Mouse (Mus musculus): ENCODE measurements at regions not wholly inside any gene's neighbourhood (a gene's known extent, or its start where the extent isn't known, plus 50 kb on each side); places are given as distances from the start of the nearest gene placed in this dataset.

GRCm38 (mm10) chr4:152755756-152756155 is 278.1 kb upstream of the Kcnab2 start:
- ATAC-seq (ENCODE audit: poor library complexity, severe bottlenecking) = no peak

GRCm38 (mm10) chr4:152744366-152744765 is 266.7 kb upstream of the Kcnab2 start:
- ATAC-seq (ENCODE audit: poor library complexity, severe bottlenecking) = no peak

GRCm38 (mm10) chr4:152733017-152733416 is 255.3 kb upstream of the Kcnab2 start:
- no peak for ATAC-seq (ENCODE audit: poor library complexity, severe bottlenecking)

DNA sequence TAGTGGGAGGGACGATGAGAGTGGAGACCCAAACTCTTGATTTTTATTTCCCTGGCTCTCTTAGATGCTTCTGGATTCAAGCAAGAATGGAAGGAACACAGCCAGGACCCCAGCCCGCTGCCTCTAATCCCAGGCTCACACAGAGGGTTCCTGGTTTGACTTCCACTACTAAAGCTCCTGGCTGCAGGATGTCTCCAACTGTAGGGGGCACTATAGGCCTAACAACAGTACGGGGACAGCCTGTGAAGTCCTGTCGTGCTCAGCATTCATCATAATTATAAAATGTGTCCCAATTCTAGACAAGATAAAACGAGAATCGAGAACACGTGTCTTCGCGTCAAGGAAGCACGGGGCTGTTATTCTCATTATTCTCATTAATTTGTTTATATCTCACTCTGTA is 254.3 kb upstream of the Kcnab2 start:
- ATAC-seq (ENCODE audit: poor library complexity, severe bottlenecking) = no peak

DNA sequence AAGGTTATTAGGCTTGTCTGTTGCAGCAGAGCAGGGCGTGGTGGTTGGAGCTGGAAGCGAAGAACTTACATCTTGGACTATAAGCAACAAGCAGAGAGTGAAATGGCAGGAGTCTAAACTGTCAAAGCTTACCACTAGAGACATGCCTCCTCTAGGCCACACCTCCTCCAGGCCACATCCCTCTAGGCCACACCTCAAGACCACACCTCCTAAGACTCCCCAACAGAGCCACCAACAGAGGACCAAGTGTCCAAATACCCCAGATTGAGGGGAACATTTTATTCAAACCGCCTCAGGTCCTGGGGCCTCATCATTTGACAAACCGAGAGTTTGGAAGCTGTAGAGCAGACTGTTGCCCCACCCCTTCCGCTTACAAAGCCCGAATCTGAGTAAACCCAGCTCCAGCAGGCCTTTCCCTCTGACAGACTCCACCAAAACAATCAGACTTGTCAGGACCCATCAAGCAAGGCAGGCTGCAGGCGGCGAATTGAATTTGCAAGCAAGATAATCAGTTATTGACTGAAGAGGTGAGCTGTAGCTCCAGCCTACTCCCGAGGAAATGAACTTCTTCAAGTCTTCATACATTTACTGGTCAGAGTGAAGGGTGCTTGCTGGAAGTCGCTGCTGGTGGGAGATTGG is 253.5 kb upstream of the Kcnab2 start:
- no peak for ATAC-seq (ENCODE audit: poor library complexity, severe bottlenecking)

- no peak for ATAC-seq (ENCODE audit: poor library complexity, severe bottlenecking)
Measured at GRCm38 (mm10) chr4:152729421-152729820, 251.8 kb upstream of the Kcnab2 start.

- no peak for ATAC-seq (ENCODE audit: poor library complexity, severe bottlenecking)
Measured at GRCm38 (mm10) chr4:152725881-152726280, 248.2 kb upstream of the Kcnab2 start.

GRCm38 (mm10) chr4:152725423-152725822 is 247.8 kb upstream of the Kcnab2 start:
- no peak for ATAC-seq (ENCODE audit: poor library complexity, severe bottlenecking)

GRCm38 (mm10) chr4:152724741-152725140 is 247.1 kb upstream of the Kcnab2 start:
- ATAC-seq (ENCODE audit: poor library complexity, severe bottlenecking) = no peak

DNA sequence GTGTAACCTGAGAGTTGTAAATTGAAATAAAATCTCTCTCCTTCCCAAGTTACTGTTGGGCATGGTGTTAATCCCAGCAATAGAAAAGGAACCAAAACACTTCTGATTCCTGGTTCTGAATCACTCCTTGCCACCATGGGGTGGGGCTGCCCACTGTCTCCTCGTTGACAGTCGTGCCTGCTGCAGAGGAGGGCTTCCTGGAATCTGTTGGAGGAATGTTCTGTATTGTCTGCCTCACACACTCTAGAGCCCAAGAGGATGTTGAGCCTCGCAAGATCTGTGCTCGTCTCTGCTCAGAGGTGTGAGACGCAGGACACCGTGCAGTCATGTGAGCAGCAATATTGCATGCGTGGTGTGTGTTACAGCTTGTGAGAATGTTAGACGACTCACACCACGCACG is 246.4 kb upstream of the Kcnab2 start:
- no peak for ATAC-seq (ENCODE audit: poor library complexity, severe bottlenecking)

DNA sequence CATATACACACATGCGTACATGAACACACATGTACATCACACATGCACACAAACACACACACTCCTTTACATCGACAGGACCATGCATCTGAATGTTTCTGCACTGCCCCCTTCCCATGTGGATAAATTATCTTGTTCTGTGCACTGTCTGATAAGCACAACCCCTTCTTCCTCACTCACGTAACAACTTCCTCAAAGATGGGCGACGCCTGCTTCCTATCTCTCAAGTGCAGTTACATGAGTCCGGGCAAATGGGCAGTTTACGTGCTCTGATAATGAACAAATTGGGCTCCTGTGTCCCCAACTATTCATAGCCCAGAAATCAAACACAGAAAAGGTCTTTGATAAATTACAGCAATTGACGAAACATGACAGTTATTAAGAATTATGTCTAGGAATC is 242.9 kb upstream of the Kcnab2 start:
- ATAC-seq (ENCODE audit: poor library complexity, severe bottlenecking) = no peak

DNA sequence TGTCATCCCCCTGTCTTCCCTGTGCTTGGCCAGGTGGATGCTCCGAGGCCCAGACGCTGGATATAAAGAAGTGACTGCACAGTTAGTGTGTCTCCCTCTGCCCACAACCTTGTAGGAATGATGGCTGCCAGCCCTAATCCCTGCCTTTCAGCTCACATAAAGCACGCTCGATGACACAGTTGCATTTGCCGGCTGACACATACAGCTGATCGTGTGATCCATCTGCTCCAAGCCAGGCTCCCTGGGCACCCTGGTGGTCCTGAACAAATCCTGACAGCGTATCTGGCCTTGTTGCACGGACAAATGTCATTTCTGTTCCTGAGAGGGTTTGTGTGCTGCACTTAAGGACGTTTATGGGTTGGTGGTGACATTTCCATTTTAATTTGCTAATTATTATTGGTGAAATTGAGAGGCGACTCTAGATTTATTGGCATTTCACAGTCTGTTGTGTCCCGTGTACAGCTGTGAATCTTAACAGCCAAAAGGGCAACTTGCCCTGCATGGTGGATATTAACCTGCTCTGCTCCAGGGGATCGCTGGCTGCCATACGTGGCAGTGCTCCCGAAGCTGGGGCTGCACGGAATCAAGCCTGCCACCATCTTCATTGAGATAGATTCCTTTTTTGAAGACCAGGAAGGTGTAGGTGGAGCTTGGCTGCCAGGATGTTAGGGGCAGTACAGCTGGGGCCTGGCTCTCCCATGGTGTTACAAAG is 241.9 kb upstream of the Kcnab2 start:
- ATAC-seq (ENCODE audit: poor library complexity, severe bottlenecking) = no peak

GRCm38 (mm10) chr4:152710339-152710738 is 232.7 kb upstream of the Kcnab2 start:
- ATAC-seq (ENCODE audit: poor library complexity, severe bottlenecking) = no peak

- ATAC-seq (ENCODE audit: poor library complexity, severe bottlenecking) = no peak
Measured at GRCm38 (mm10) chr4:152700217-152700616, 222.5 kb upstream of the Kcnab2 start.

DNA sequence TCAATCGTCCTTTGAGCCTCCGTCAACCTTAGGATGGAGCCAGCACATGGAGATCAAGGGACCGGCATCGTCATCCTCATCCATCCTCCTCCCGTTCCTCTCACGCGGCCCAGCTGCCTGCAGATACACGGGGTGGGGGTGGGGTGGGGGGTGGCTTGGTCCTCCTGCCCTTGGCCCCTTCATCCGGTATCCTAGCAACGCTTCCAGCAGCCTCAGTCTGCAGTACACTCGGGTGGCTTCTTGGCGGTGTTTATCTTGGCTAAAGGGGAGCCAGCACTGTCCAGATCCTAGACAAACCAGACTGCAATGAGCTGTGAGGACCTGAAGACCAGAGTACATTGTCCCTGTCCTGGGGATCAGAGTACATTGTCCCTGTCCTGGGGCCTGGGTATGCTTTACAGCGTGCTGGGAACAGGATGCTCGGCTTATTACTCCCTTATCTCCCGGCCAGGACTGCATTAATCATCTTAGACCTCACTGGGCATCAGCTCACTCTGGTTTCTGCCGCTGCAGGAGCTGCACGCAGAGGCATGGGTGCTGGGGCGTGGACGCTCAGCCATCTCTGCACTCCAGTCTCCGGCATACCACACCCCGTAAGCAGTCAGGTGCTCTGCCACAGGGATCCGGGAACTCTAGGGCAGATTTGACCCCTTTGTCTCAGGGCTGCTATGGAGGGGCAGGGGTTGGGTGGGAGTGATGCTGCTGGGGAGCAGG is 219.7 kb upstream of the Kcnab2 start:
- ATAC-seq (ENCODE audit: poor library complexity, severe bottlenecking) = no peak

- no peak for ATAC-seq (ENCODE audit: poor library complexity, severe bottlenecking)
Measured at GRCm38 (mm10) chr4:152691735-152692134, 214.1 kb upstream of the Kcnab2 start.

DNA sequence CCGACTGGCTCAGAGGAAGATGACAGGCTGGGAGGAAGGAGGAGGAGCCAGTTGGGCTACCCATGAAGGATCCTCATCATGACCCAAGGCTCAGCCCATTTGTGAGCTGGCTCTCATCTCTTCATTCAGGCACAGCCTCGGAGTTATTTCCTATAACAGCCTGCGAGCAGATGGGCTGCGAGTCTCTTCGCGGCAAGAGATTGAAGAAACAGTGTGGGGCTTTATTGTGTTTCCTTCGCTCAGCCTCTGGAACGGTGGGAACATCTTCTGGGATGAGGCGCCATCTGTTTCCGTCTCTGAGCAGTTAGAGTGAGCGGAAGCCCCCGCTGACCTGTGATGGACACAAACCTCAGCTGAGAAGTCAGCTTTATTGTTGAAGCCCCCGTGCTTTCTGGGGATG is 213.6 kb upstream of the Kcnab2 start:
- no peak for ATAC-seq (ENCODE audit: poor library complexity, severe bottlenecking)

DNA sequence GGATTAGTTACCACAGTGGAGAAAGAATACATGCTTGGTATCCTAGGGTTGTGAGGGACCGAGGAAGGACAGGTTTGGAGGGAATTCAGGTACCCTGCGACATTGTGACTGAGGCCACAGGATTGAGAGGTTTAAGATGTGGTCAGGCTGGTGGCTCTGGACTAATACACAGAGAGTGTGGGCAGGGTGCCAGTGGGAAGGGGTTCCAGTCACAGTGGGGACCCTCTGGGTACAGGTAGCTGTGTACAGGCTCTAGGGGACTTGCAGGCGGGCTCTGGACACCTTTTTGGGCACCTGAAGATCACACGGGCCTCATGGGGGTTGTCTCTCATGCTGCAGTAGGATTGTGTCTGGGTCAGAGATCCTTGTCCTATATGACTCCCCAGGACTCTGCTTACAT is 213.1 kb upstream of the Kcnab2 start:
- no peak for ATAC-seq (ENCODE audit: poor library complexity, severe bottlenecking)

GRCm38 (mm10) chr4:152689831-152690230 is 212.2 kb upstream of the Kcnab2 start:
- no peak for ATAC-seq (ENCODE audit: poor library complexity, severe bottlenecking)

GRCm38 (mm10) chr4:152686509-152687081 is 208.9 kb upstream of the Kcnab2 start:
- ATAC-seq (ENCODE audit: poor library complexity, severe bottlenecking) = no peak

- ATAC-seq (ENCODE audit: poor library complexity, severe bottlenecking) = no peak
Measured at GRCm38 (mm10) chr4:152674140-152674539, 196.5 kb upstream of the Kcnab2 start.

GRCm38 (mm10) chr4:152663482-152663881 is 185.8 kb upstream of the Kcnab2 start:
- ATAC-seq (ENCODE audit: poor library complexity, severe bottlenecking) = no peak
